ENCODE assay signal across 19 mouse cellular contexts in the genomic region with DNA sequence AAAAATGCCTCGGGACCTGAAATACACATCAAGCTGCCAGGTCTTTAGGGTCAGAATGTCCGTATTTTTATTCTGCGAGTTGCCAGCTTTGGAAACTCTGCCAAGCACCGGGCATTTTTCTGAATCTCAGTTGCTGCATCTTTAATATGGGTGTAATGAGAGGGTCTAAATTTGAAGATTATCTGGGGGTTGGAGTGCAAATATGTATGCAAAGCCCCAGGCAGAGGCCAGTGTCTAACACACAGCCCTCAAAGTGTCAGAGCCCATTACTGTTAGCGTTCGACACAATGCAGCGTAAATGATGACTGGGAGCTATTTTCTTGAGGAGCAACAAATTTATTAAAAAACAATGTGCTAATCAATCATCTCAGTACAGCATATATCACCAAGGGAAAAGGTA.
"Had no signal": no experiment of that assay in that cellular context is flagged by ENCODE, and none has a peak within 500 bp of the region (broad histone marks: within the 10 kb centered on the region; RNA-seq: fewer than 3 reads in every experiment).

No protein-coding gene starts in this region.

- H3K4me2 ChIP-seq: limb, embryonic 13.5 days; liver, embryonic 12.5 days; liver, embryonic 15.5 days; lung, embryonic 15.5 days had no signal

- ATAC-seq: intestine, embryonic 16.5 days; liver, embryonic 12.5 days had no signal

- H3K4me3 ChIP-seq: limb, embryonic 10.5 days; limb, embryonic 13.5 days; liver, embryonic 12.5 days; liver, embryonic 15.5 days; lung, embryonic 15.5 days; megakaryocyte, embryonic 14.5 days had no signal

- H3K27ac ChIP-seq: limb, embryonic 10.5 days; limb, embryonic 13.5 days; liver, embryonic 12.5 days; liver, embryonic 15.5 days; lung, embryonic 15.5 days had no signal

- DNase-seq: kidney, adult 18-20 months; kidney, adult 9 months; kidney, postnatal 14 days; kidney, postnatal 4 days; liver; lung, adult 18-20 months; lung, postnatal 10 days; lung, postnatal 36 days; right cerebral cortex, postnatal 25 days; spleen, adult 18-20 months; thymus, adult 18-20 months; thymus, postnatal 36 days had no signal

- H3K9ac ChIP-seq: limb, embryonic 13.5 days; liver, embryonic 12.5 days; liver, embryonic 15.5 days; lung, embryonic 15.5 days had no signal

- H3K27me3 ChIP-seq: limb, embryonic 13.5 days; liver, embryonic 12.5 days; liver, embryonic 15.5 days; lung, embryonic 15.5 days; megakaryocyte, embryonic 14.5 days had no signal

- H3K9me3 ChIP-seq: limb, embryonic 10.5 days; liver, embryonic 15.5 days; lung, embryonic 15.5 days had no signal

- H3K36me3 ChIP-seq: limb, embryonic 10.5 days; limb, embryonic 13.5 days; liver, embryonic 12.5 days; liver, embryonic 15.5 days; lung, embryonic 15.5 days had no signal

- H3K4me1 ChIP-seq: limb, embryonic 10.5 days; limb, embryonic 13.5 days; liver, embryonic 12.5 days; liver, embryonic 15.5 days; lung, embryonic 15.5 days; megakaryocyte, embryonic 14.5 days had no signal
